Mouse (Mus musculus) cerebellum, postnatal 36 days (tissue): ENCODE measurements at regions not wholly inside any gene's neighbourhood (a gene's known extent, or its start where the extent isn't known, plus 50 kb on each side); places are given as distances from the start of the nearest gene placed in this dataset.

Experiments
- DNase-seq, 2 experiments: peaks; one replicate each; pipeline ENCODE4 v3.0.0; 2021 to 2022; ENCODE audit warnings: mixed read lengths in 2 of 2

DNA sequence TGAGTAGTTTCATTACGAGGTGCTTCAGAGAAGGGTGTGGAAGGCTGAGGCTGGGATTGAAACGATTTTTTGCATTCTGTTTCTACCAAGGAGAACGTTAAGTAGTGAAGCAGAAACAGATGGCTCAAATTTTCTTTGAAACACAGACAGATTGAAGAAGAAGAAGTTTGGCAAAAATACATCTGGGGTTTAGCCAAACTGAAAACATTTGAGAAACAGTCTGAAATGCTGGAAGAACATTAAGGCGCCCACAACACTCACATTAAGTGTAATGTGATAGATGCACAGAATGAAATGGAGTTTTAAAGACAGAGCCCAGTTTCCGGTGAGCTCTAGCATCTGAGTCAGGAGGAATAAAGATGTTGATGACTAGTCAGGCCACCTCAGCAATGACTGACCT lies 275.5 kb downstream of the Gm5447 start:
- DNase-seq: no peak

GRCm38 (mm10) chr13:31254016-31254415 lies 280.0 kb downstream of the Gm5447 start:
- no peak for DNase-seq

GRCm38 (mm10) chr13:31254744-31255143 lies 280.7 kb downstream of the Gm5447 start:
- DNase-seq: no peak

DNA sequence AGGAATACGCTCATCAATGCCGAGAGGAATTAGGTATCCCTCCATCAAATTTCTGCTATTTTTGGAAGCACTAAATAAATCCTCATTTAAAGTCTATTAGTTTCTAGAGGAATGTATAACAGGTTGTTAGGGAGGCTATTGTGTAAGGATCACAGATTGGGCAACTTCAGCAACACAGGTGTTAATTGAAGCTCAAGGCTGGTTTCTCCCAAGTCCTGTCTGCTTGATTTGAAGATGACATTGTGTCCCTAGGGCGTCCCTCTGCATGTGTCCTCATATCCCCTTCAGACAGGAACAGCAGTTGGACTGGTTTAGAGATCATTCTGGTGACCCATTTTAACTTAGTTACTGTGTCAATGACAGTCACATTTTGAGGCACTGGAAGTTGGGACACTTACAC lies 281.5 kb downstream of the Gm5447 start:
- no peak for DNase-seq

DNA sequence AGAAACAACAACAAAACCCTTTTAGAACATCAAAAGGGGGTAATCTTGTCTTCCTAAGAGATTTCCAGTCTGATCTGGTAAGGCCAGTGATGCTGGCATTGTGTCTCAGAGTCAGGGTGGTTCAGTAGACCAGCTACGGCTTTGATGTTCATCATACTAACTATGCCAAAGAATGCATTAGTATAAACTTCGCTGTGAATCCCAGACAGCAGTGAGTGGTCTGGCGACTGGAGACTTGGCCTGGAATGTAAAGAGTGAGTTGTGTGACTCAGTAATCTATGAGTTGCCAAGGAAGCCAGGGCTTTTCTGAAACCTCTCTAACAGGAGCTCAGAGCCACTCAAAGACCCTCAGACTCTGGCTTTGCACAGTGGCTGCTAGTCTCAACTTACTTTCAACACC lies 288.1 kb upstream of the Foxq1 start:
- DNase-seq: no peak

- no peak for DNase-seq
These were observed 279.8 kb upstream of the Foxq1 start for GRCm38 (mm10) chr13:31276005-31276644.

DNA sequence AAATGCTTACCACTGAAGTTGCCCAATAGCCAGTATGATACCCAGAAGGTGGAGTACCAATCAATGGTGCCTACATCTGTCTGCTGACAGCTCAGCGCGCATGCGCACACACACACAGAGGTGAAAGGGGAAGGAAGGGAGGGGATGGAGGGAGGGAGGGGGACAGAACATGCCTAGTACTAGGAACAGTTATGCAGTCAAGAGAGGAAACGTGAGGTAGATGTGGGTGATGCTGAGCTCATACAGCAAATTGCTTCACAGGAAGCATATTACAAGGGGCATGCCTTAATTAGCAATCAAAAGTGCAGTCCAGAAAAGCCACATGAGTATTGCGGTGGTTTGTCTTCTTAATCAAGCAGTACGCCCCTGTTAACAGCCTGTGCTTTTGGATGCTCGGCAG lies 265.3 kb upstream of the Foxq1 start:
- no peak for DNase-seq

- no peak for DNase-seq
These were observed 263.1 kb upstream of the Foxq1 start for GRCm38 (mm10) chr13:31292584-31293387.

- no peak for DNase-seq
These were observed 261.9 kb upstream of the Foxq1 start for GRCm38 (mm10) chr13:31294011-31294410.

DNA sequence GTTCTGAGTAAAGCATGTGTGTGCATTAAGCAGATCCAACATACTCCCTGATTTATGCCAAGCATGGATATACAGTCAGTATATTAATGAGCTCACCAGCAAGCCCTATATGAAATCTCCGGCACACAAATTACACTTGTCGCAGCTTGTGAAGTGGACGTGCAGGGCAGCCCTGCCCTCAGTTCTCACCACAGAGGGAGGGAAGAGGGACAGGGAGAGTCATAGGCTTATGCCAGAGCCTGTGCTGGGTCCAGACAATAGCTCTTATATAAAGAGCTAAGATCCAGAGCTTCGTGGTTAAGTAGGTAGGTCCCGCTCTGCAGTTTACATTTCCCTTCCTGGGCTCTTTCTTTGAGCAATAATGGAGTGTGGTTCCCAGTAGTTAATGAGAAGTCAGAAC lies 252.7 kb upstream of the Foxq1 start:
- DNase-seq: no peak

DNA sequence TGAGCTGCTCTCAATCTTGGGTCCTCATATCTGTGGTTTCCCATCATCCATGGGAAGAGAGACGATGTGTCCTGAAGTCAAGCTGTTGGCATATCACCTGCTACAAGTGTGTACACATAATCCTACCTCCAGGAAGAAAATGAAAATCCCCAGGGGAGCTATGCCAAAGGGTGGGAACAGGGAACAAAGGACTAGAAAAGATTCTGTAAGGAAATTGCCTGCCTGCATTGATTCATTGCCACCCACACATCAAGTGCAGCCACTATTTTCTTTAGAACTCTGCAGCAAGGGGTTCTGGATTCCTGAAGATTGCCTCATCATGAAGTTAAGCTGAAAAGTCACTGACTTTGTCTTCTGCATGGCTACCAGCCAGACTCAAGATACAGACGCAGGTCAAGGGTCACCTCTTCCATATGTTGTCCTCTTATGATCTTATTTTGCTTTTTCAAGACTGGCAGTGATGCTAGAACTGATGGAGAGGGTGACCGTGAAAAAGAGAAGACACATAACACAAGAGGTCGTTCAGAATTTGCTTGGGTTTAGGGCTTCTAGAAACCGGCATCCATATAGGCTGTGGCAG lies 251.6 kb upstream of the Foxq1 start:
- no peak for DNase-seq

DNA sequence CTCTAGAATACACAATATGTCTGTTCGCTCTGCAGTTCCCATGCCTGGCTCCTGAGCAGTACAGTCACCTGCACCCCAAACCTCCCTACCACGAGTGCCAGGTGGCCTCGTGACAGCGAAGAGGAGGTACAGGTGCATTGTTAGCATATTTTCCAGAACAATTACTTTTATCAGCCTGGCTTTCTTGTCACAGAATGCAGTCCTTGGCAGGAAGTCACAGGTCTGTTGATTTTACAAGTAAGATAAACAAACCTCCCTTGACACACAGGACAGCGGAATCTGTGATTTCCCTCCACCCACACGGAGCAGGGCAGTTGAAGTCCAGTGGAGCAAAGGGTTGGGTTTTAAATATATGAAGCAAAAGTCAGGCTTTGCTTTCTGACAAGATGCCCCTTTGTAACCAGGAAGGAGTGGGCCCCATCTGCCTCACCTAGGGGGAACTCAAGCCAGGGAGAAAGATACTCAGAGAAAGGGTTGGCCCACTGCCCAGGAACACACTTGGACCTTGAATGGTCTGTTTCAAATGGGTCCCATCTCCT lies 246.8 kb upstream of the Foxq1 start:
- DNase-seq: no peak

GRCm38 (mm10) chr13:31312772-31313171 lies 243.2 kb upstream of the Foxq1 start:
- DNase-seq: no peak

GRCm38 (mm10) chr13:31313821-31314220 lies 242.1 kb upstream of the Foxq1 start:
- DNase-seq: no peak

DNA sequence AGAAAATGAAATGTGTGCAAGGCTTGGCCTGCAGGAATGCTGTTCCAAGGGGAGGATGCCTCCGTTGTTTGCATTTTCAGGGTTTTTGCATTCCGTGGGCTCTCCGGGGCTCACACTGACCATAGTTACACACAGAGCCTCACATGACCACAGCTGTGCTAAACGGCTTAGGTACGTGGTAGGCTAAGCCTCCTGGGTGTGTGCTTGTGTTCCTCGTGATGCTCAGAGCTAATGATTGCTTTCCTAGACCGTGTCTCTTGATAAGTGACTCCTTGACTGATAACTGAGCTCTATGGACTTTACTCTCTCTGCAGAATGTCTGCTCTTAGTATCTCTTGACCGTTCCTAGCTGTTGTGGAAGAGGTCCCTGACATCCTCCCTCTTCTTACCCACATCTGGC lies 238.9 kb upstream of the Foxq1 start:
- no peak for DNase-seq

GRCm38 (mm10) chr13:31318008-31318407 lies 237.9 kb upstream of the Foxq1 start:
- no peak for DNase-seq

GRCm38 (mm10) chr13:31321411-31321810 lies 234.5 kb upstream of the Foxq1 start:
- DNase-seq: no peak

DNA sequence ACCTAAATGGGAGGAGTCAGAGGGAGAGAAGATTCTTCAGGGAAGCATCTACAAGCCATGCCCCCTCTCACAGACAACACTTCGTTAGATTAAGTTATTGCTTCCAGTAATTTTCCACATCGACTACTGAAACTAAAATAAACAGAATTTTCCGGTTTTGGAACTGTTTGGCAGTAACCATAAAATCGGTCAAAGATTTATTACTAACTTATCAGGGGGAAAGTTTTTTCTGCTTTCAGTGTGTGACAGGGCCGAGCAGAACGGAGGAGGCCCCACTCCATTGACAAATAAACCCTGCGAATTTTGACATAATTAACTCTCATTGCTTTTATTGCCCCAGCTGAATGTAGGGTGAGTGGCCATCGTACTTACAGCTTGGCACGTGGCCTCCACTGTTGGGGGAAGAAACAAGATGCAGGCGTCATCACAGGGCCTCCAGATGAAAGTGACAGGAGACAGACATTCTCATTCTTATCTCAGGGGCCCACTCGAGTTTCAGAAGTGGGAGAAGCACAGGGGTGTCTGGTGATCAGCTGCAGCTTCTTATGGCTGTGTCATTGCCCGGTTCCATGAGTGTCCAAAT lies 229.6 kb upstream of the Foxq1 start:
- DNase-seq: no peak

GRCm38 (mm10) chr13:31327511-31327951 lies 228.4 kb upstream of the Foxq1 start:
- DNase-seq: no peak

- DNase-seq: no peak
These were observed 227.2 kb upstream of the Foxq1 start for GRCm38 (mm10) chr13:31328756-31329155.

GRCm38 (mm10) chr13:31330731-31331130 lies 225.2 kb upstream of the Foxq1 start:
- no peak for DNase-seq

GRCm38 (mm10) chr13:31334981-31335380 lies 221.0 kb upstream of the Foxq1 start:
- no peak for DNase-seq

DNA sequence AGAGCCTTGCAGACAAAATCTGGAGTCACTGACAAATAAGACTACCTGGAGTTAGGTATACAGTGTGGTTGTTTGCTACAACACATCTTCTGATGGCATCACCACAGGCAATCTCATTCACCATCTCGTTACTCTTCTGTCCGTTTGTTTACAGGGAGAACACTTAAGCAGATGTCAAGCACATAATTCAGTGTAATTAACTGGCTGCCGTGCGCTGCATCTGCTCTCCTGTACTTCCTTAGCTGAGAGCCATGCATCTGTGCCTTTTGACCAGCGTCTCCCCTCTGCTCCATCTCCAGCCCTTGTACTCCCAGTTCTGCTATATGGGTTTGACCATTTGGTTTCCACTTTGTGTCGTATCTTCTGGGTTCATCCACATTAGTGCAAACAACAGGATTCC lies 218.3 kb upstream of the Foxq1 start:
- no peak for DNase-seq
